Mouse (Mus musculus) lung, embryonic 15.5 days (tissue): ENCODE results near the gene Krt86. TPM values are rescaled to one million over a fixed set of nuclear protein-coding genes. Genes with fewer than 3 reads are reported as not detected.

ENCODE experiments used
- ATAC-seq: fragments of 200-750 bp; cut with Nextera tagmentation; 2 replicates; pipeline ENCODE4 v1.8.0; 2017; ENCODE audit warnings: moderate number of reproducible peaks, borderline replicate concordance; ENCODE audit not compliant: low FRiP score, low TSS enrichment; ENCODE audit errors: extremely low read depth
- H3K27ac ChIP-seq: fragments of 300-500 bp; sonication (generic); 2 replicates; pipeline ENCODE4 v1.5.1; 2015; ENCODE audit warnings: moderate library complexity, mild to moderate bottlenecking, inconsistent platforms
- H3K27me3 ChIP-seq: fragments of 300-500 bp; sonication (generic); 2 replicates; pipeline ENCODE4 v1.6.1; 2015; ENCODE audit warnings: inconsistent platforms
- H3K36me3 ChIP-seq: fragments of 300-500 bp; sonication (generic); 2 replicates; pipeline ENCODE4 v1.6.1; 2015; ENCODE audit warnings: inconsistent platforms
- H3K4me1 ChIP-seq: fragments of 300-500 bp; sonication (generic); 2 replicates; pipeline ENCODE4 v1.6.1; 2015; ENCODE audit warnings: inconsistent platforms
- H3K4me2 ChIP-seq: fragments of 300-500 bp; sonication (generic); 2 replicates; pipeline ENCODE4 v1.6.1; 2015; ENCODE audit warnings: inconsistent platforms, mild to moderate bottlenecking, moderate library complexity
- H3K4me3 ChIP-seq: fragments of 300-500 bp; sonication (generic); 2 replicates; pipeline ENCODE4 v1.5.1; 2015; ENCODE audit warnings: mild to moderate bottlenecking, inconsistent platforms
- H3K9ac ChIP-seq: fragments of 300-500 bp; sonication (generic); 2 replicates; pipeline ENCODE4 v1.6.1; 2015; ENCODE audit warnings: inconsistent platforms
- H3K9me3 ChIP-seq: fragments of 300-500 bp; sonication (generic); 2 replicates; pipeline ENCODE4 v1.6.1; 2016; ENCODE audit warnings: inconsistent platforms
- WGBS: fragments of 180-500 bp; shearing (Covaris S2); methylation state at CpG from one replicate; pipeline ENCODE4 v1.1.7; 2015; 5-methylcytosine and 5-hydroxymethylcytosine counted together
- polyA plus RNA-seq: library from polyadenylated mRNA; unstranded; fragments of >200 nt; fragmentation: Nextera tagmentation; extraction: Ambion mirVana; gene quantifications from 2 replicates; pipeline ENCODE4 v1.2.1, GENCODE M21; 2015

Krt86 gene
- not detected in 2 replicates for polyA plus RNA-seq

DNA sequence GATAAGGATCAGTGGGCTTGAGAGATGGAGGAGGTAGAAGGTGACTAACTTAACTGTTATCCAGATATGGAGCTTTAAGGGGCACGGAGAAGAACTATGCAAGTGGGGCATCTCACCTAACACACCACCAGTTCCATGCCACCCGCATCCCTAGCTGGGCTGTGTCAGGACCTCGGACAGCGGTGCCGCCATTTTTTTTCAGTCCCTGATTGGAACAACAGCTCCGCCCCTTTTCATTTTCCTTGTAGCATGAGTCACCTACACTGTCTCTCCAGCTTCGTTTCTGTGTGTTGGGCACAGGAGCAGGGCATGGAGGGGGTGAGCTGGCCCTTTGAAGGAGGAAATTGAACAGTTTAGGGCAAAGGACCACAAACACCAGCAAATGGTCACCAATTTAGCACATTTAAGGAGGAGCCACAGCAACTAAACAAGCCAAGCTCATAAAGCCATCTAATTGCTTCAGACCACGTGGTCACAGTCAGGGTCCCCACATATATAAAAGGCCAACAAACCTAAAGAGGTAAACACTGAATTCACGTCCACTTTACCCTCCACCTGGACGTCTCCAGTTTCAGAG, at the start of gene Krt86:
TSS of gene Krt86 (plus strand) at position 527 of the 577 bp plus-strand sequence.
- Histone ChIP-seq H3K4me1 (no peaks in the 10 kb centered on the region), H3K36me3 (no peaks in the 10 kb centered on the region), H3K4me2 (no peak within 1 kb of the TSS), H3K9me3 (no peaks in the 10 kb centered on the region), H3K27ac (no peak within 1 kb of the TSS), H3K9ac (no peak within 1 kb of the TSS), H3K27me3 (0 out of 2 replicates have a peak, but pooled peaks cover 5% of the 10 kb centered on the region), H3K4me3 (no peak within 1 kb of the TSS)
- ATAC-seq, result no peak
- 23% methylated on average over 10 of the region's 10 CpGs for WGBS

DNA sequence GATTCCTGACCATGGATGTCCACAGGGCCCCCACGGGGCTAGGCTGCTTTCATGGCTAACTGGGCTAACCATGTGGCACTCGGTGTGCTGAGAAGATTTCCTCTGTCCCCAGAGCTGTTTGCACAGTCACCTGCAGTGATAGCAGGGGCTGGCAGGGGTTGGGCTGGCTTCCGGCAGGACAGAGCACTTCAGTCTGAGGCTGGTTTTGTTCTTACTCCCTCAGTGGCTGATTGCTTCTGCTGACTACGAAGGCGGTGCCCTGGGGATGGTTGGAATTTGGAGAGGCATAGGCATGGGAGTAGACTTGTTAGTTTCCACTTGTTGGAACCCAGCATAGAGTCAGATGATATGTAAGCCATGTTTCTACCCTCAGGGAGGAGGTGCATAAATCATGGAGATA, 48.4 kb upstream of the Krt86 start:
- no peak for ATAC-seq
- no peaks in the 10 kb centered on the region for H3K27me3 ChIP-seq
- 28% methylated on average over 5 of the region's 5 CpGs for WGBS
- peak overlapping the region; percentile 35; the same call in 1 of the 2 replicates for H3K27ac ChIP-seq
- H3K4me1 ChIP-seq, result 0 out of 2 replicates have a peak, but pooled peaks cover 4% of the 10 kb centered on the region
- no peak overlapping the region for H3K4me3 ChIP-seq
- peaks cover 4% of the 10 kb centered on the region; the same call in 1 of the 2 replicates for H3K36me3 ChIP-seq
- H3K4me2 ChIP-seq, result no peak overlapping the region
- H3K9ac ChIP-seq, result no peak overlapping the region
- H3K9me3 ChIP-seq, result no peaks in the 10 kb centered on the region

GRCm38 (mm10) chr15:101436611-101437010, 36.7 kb upstream of the Krt86 start:
- ATAC-seq, result no peak
- Histone ChIP-seq H3K36me3 (no peaks in the 10 kb centered on the region), H3K9me3 (no peaks in the 10 kb centered on the region), H3K27ac (no peak overlapping the region), H3K9ac (no peak overlapping the region), H3K27me3 (peaks cover 34% of the 10 kb centered on the region), H3K4me2 (no peak overlapping the region), H3K4me3 (no peak overlapping the region), H3K4me1 (peaks cover 7% of the 10 kb centered on the region)
- WGBS, result 66% methylated on average over 7 of the region's 7 CpGs

- ATAC-seq, result no peak
- Histone ChIP-seq H3K4me1 (peaks cover 7% of the 10 kb centered on the region), H3K9me3 (no peaks in the 10 kb centered on the region), H3K27me3 (peaks cover 34% of the 10 kb centered on the region), H3K4me2 (peak within 1 kb of the TSS; percentile 37), H3K4me3 (peak within 1 kb of the TSS; percentile 12; the same call in 1 of the 2 replicates), H3K27ac (no peak within 1 kb of the TSS), H3K9ac (no peak within 1 kb of the TSS), H3K36me3 (no peaks in the 10 kb centered on the region)
- 2% methylated on average over 30 of the region's 34 CpGs for WGBS
Observed at GRCm38 (mm10) chr15:101438555-101438954, 34.7 kb upstream of the Krt86 start, which contains the start of gene Krt87. Gene Krt87, minus strand, starts transcription at chr15:101438804.

DNA sequence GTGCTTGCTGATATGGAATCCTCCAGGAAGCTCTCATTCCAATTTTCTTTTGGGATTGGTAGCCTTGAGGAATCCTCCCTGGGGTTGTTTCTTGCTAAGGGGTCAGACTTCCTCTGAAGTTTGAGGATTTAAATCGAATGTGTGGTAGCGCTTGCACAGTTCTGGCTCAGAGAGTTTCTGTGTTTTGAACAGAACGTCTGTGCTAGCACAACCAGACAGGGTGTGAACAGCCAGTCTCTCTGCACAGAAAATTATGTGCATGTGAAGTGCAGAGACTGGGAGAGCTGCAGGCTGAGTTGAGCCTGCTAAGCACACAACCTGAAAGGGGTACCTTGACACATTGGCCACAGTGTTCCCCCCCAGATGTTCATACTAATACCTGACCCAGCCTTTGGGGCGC, 32.4 kb upstream of the Krt86 start:
- WGBS, result 62% methylated on average over 4 of the region's 4 CpGs
- H3K27me3 ChIP-seq, result peaks cover 34% of the 10 kb centered on the region

GRCm38 (mm10) chr15:101446572-101446971, 26.7 kb upstream of the Krt86 start:
- H3K4me2 ChIP-seq, result no peak overlapping the region
- no peak for ATAC-seq
- H3K27me3 ChIP-seq, result no peaks in the 10 kb centered on the region
- H3K27ac ChIP-seq, result no peak overlapping the region
- H3K4me1 ChIP-seq, result no peaks in the 10 kb centered on the region
- 63% methylated on average over 11 of the region's 11 CpGs for WGBS
- H3K36me3 ChIP-seq, result no peaks in the 10 kb centered on the region
- no peak overlapping the region for H3K4me3 ChIP-seq
- no peak overlapping the region for H3K9ac ChIP-seq
- H3K9me3 ChIP-seq, result no peaks in the 10 kb centered on the region

More for the DNA sequence above, 32.4 kb upstream of the Krt86 start:
- peaks cover 7% of the 10 kb centered on the region for H3K4me1 ChIP-seq
- no peak overlapping the region for H3K9ac ChIP-seq
- H3K27ac ChIP-seq, result no peak overlapping the region
- H3K4me2 ChIP-seq, result no peak overlapping the region
- H3K4me3 ChIP-seq, result no peak overlapping the region
- no peak for ATAC-seq
- H3K36me3 ChIP-seq, result no peaks in the 10 kb centered on the region
- H3K9me3 ChIP-seq, result no peaks in the 10 kb centered on the region

DNA sequence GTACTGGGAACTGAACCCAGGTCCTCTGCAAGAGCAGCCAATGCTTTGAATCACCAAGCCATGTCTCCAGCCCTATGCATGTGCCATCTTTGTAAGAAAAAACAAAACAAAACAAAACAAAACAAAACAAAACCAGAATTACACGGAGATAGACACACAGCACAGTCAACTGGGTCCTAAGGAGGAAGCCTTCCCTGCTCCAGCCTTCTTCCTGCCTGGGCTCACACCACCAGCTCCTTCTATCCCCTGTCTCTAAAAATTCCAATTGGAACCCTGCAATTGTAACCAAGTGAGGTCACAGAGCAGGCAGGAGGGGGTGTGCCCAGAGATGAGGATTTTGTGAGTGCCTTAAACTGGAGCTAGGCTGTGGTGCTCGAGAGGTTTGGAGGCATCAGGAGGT, 25.8 kb upstream of the Krt86 start, which contains the start of gene Krt88:
TSS of gene Krt88 (plus strand) at position 301 of the 400 bp plus-strand sequence.
- Histone ChIP-seq H3K27me3 (no peaks in the 10 kb centered on the region), H3K9me3 (no peaks in the 10 kb centered on the region), H3K9ac (no peak within 1 kb of the TSS), H3K4me1 (no peaks in the 10 kb centered on the region), H3K27ac (no peak within 1 kb of the TSS), H3K4me2 (no peak within 1 kb of the TSS), H3K4me3 (no peak within 1 kb of the TSS), H3K36me3 (no peaks in the 10 kb centered on the region)
- 62% methylated on average over 2 of the region's 2 CpGs for WGBS
- ATAC-seq, result no peak

DNA sequence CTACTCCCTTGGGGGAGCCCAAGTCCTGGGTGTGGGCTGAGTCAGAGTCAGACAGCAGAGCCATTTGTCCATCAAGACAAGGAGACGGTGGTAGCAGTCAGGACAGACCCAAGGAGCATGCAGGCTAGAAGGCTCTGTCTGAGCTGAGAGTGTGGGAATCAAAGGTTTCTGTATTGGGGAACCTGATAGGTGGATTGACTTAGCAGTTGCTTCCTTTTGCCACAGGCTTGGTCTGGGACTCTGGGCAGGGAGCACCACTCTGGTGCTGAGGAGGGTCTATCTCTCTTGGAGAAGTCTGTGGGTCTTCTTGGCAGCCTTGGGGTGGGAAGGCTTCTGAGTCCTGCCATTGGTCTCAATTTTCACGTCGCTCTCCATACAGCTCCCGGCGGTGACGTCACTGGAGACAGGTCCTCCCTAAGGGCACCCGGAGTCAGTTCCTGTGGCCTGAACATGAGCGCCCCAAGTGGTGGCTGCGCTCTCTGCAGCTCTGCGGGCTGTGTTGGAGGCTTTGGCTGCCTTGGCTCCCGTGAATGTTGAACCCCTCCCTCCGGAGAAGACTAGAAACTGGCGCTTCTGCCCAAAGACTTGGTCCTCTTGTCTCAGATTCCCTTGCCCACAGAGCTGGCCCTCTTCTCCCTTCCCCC, 20.1 kb upstream of the Krt86 start:
- ATAC-seq, result peak; percentile 67; the same call in 1 of the 2 replicates
- no peak overlapping the region for H3K4me2 ChIP-seq
- H3K9ac ChIP-seq, result no peak overlapping the region
- H3K4me1 ChIP-seq, result 0 out of 2 replicates have a peak, but pooled peaks cover 1% of the 10 kb centered on the region
- 3% methylated on average over 13 of the region's 13 CpGs for WGBS
- no peaks in the 10 kb centered on the region for H3K36me3 ChIP-seq
- no peak overlapping the region for H3K4me3 ChIP-seq
- no peaks in the 10 kb centered on the region for H3K27me3 ChIP-seq
- H3K27ac ChIP-seq, result no peak overlapping the region
- no peaks in the 10 kb centered on the region for H3K9me3 ChIP-seq

GRCm38 (mm10) chr15:101454774-101455173, 18.5 kb upstream of the Krt86 start:
- Histone ChIP-seq H3K9me3 (no peaks in the 10 kb centered on the region), H3K9ac (no peak overlapping the region), H3K4me3 (no peak overlapping the region), H3K27me3 (no peaks in the 10 kb centered on the region), H3K36me3 (no peaks in the 10 kb centered on the region), H3K4me1 (0 out of 2 replicates have a peak, but pooled peaks cover 6% of the 10 kb centered on the region), H3K27ac (no peak overlapping the region), H3K4me2 (no peak overlapping the region)
- ATAC-seq, result no peak
- WGBS, result 61% methylated on average over 8 of the region's 8 CpGs

GRCm38 (mm10) chr15:101455292-101455691, 18.0 kb upstream of the Krt86 start:
- Histone ChIP-seq H3K4me1 (0 out of 2 replicates have a peak, but pooled peaks cover 6% of the 10 kb centered on the region), H3K9ac (no peak overlapping the region), H3K4me3 (no peak overlapping the region), H3K4me2 (no peak overlapping the region), H3K27me3 (no peaks in the 10 kb centered on the region), H3K27ac (no peak overlapping the region), H3K36me3 (no peaks in the 10 kb centered on the region), H3K9me3 (no peaks in the 10 kb centered on the region)
- ATAC-seq, result no peak
- 70% methylated on average over 2 of the region's 2 CpGs for WGBS

DNA sequence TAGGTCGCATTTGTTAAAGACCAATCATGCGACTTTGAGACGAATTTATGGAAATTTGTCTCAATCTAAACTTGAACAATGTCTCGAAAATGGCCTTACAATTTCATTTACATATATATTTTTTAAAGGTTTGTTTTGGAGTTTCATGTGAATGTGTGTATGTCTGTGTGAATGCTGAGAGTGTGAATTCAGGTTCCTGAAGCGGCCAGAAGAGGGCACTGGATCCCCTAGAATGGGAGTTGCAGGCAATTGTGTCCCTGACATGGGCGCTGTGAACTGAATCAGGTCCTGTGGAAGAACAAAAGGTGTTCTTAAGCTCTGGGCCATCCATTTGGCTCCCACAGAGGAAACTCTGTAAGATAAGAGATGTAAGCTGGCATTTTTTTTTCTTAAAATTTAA, 17.4 kb upstream of the Krt86 start:
- no peak overlapping the region for H3K9ac ChIP-seq
- no peaks in the 10 kb centered on the region for H3K27me3 ChIP-seq
- H3K4me2 ChIP-seq, result no peak overlapping the region
- no peak overlapping the region for H3K27ac ChIP-seq
- H3K36me3 ChIP-seq, result no peaks in the 10 kb centered on the region
- 85% methylated on average over 6 of the region's 6 CpGs for WGBS
- 0 out of 2 replicates have a peak, but pooled peaks cover 6% of the 10 kb centered on the region for H3K4me1 ChIP-seq
- no peak overlapping the region for H3K4me3 ChIP-seq
- H3K9me3 ChIP-seq, result no peaks in the 10 kb centered on the region
- no peak for ATAC-seq

DNA sequence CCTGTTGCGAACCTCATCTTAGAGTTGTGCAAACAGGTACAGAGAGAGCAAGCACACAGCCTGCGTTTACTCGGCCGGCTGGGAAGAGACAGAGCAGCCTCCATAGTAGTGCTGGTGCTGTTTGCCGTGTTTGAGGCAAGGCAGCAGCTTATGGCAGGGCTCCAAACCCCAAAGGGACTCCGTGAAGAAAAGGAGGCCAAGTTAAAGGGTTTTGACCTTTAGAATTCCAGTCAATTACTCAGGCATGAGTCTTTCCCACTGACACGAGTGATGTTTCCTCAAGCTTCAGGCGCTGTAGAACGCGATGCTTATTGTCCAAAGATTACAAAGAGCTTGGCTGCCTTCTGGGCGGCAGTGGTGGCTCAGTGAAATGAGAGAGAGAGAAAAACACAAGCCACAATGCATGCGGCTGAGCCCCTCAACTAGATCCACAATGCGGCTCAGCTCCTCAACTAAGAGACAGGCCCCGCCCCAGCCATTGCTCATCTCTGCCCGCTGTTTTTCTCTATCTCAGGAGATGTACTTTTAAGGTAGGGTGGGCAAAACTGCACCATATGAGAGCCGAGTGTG, 14.8 kb upstream of the Krt86 start:
- no peak overlapping the region for H3K9ac ChIP-seq
- 44% methylated on average over 16 of the region's 16 CpGs for WGBS
- ATAC-seq, result no peak
- H3K9me3 ChIP-seq, result no peaks in the 10 kb centered on the region
- H3K36me3 ChIP-seq, result no peaks in the 10 kb centered on the region
- no peak overlapping the region for H3K4me3 ChIP-seq
- no peak overlapping the region for H3K4me2 ChIP-seq
- no peaks in the 10 kb centered on the region for H3K27me3 ChIP-seq
- H3K27ac ChIP-seq, result no peak overlapping the region
- 0 out of 2 replicates have a peak, but pooled peaks cover 6% of the 10 kb centered on the region for H3K4me1 ChIP-seq
